Mouse (Mus musculus) embryonic stem cell, embryonic (primary cell): ENCODE measurements around the gene Prf1.

Experiments used
- CTCF ChIA-PET, 4 experiments: fragments of 300-600 bp in 2 of 4; fragments of 350-600 bp in 2 of 4; sonication (Branson Sonifier 250); formaldehyde crosslinking; loops; one replicate each; lab custom pipeline; 2022; ENCODE audit warnings: inconsistent platforms in 2 of 4; lab: Charles Lee
- POLR2A ChIA-PET, 4 experiments: fragments of 300-600 bp in 2 of 4; fragments of 350-600 bp in 2 of 4; sonication (Branson Sonifier 250); formaldehyde crosslinking; loops; one replicate each; lab custom pipeline; 2022; ENCODE audit warnings: antibody characterized with exemption in 4 of 4, inconsistent platforms in 1 of 4; lab: Charles Lee

Prf1 gene

DNA sequence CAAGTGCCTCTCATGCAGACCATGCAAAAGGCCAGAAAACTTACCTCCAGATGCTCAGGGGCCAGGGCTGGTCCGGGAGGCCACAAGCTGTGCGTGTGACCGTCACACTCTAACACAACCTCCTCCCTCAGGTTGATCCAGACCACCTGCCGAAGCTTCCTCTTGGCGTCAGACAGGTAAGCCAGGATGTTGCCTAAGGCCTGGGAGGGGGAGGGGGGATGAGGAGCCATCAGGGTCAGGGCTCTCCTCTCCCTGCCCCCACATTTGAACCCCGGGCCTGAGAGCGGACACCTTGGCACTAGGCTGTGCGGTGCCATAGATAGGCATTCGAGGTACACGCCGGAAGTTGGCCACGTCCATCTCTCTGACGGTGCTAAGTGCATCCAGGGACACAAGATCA, 45.1 kb downstream of the Prf1 start:
- ChIA-PET POLR2A (interaction anchor here in 3 of 4 experiments (0.6 to 1.8 kb wide), 9 partner anchors 9 to 67 kb away, joined by 3 to 7 read pairs (median 3); partner anchors contain the start of gene Pald1 (in 1 of the 3)), CTCF (interaction anchor here (0.6 to 7.6 kb wide), 21 partner anchors 8 to 582 kb away, joined by 3 to 90 read pairs (median 5); partner anchors contain the start of genes Adamts14 (in 1 of the 4) and Nodal (in 1 of the 4))

- POLR2A ChIA-PET, result interaction anchor here in 3 of 4 experiments (0.5 to 1.8 kb wide), 15 partner anchors 8 to 590 kb away, joined by 3 to 6 read pairs (median 4); partner anchors contain the start of gene Pald1 (in 2 of the 3)
- CTCF ChIA-PET, result interaction anchor here (0.6 to 7.6 kb wide), 48 partner anchors 9 to 583 kb away, joined by 3 to 90 read pairs (median 4); partner anchors contain the start of genes Adamts14 (in 1 of the 4), Nodal (in 1 of the 4) and Pald1 (in 1 of the 4)
Measured at GRCm38 (mm10) chr10:61343950-61344349, 46.3 kb downstream of the Prf1 start.

DNA sequence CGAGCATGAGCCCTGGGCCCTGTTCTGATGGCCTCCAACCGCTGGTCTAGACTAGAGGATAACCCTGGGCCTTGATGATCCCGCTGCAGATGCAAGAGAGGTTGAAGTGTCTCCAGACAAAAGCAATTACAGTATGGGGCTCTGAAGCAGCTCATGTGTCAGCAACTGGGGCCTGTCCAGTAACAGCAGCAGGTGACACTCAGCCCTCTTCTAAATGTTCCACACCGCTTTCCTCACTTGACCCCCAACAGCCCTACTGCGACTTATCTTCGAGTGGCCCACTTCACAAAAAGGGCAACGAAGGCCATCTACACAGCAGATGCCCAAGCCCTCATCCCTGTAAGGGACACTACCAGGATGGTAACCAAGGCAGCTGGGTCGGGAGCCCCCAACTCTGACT, 47.5 kb downstream of the Prf1 start:
- ChIA-PET CTCF (interaction anchor here (0.7 to 7.6 kb wide), 10 partner anchors 9 to 148 kb away, joined by 3 to 90 read pairs (median 5); no protein-coding TSS in a partner anchor), POLR2A (interaction anchor here in 3 of 4 experiments (0.6 to 1.5 kb wide), 11 partner anchors 9 to 242 kb away, joined by 3 to 9 read pairs (median 3); partner anchors contain the start of gene Nodal (in 1 of the 3))

DNA sequence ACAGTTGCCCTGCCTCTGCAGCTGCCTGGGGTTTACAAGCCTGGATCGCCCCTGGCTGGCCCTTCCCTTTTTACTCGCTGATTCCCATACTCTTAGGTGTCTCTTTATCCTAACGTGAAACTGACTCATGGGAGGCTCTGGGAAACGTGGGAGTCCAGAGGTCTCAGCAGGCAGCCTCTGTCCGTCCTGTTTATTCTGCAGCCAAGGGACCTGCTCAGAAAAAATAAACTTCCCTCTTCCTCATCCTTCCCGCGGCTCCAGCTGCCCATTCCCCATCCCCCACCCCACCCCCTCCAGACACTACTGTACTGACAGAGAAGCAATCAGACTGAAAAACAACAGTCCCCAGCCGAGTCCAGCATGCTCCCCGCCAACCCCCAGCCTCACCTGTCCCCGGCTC, 48.7 kb downstream of the Prf1 start:
- ChIA-PET POLR2A (interaction anchor here in 3 of 4 experiments (0.8 to 1.5 kb wide), 10 partner anchors 10 to 71 kb away, joined by 3 to 5 read pairs (median 3); partner anchors contain the start of gene Nodal (in 1 of the 3)), CTCF (interaction anchor here in 3 of 4 experiments (0.6 to 3.5 kb wide), 5 partner anchors 10 to 147 kb away, joined by 3 to 23 read pairs (median 4); no protein-coding TSS in a partner anchor)

DNA sequence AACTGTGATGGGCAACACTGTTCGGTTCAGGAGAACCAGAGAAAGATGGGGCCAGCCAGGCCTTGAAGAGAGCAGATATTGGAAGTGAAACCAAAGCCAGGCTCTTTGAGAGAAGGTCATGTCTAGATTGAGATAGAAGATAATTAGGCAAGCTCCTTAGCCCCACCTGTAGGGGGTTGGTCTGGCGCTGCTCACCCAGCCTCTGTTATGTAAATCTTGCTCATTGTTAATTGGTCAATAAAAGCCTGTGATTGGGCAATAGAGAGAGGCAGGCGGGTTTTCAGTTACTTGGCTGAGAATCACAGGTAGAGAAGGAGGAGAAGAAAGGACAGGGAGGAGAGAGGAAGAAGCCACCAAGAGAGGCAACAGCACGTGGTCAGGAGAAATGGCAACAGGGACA, 53.6 kb downstream of the Prf1 start:
- ChIA-PET CTCF (interaction anchor here (0.5 to 2.6 kb wide), 19 partner anchors 9 to 271 kb away, joined by 3 to 21 read pairs (median 4); partner anchors contain the start of gene Nodal (in 1 of the 4)), POLR2A (interaction anchor here in 3 of 4 experiments (0.6 to 3.1 kb wide), 24 partner anchors 9 to 1401 kb away, joined by 3 to 28 read pairs (median 4); partner anchors contain the start of gene Nodal (in 1 of the 3))
